Mouse (Mus musculus): ENCODE data around the gene Cutal. TPM values are rescaled to one million over a fixed set of nuclear protein-coding genes. Genes with fewer than 3 reads are reported as not detected.
A peak's percentile ranks its signal among the peaks of the same experiment; 100 is the strongest.
"Not testable (repeated sequence)": the region's sequence is repeated elsewhere in the genome, so short reads cannot be mapped to it uniquely, and the experiment has no call there.

Gene Cutal
- polyA plus RNA-seq, 1 experiment from 2014 or later, result 0.32 TPM

- WGBS, result 68% methylated on average over 3 of the region's 3 CpGs
- no peaks in the 10 kb centered on the region for H3K36me3 ChIP-seq (ENCODE audit: control insufficient read depth, insufficient read depth)
- no peak for ATAC-seq (replicated peaks; ENCODE audit: extremely low read depth, insufficient read depth, low FRiP score)
- H3K4me1 ChIP-seq (ENCODE audit: control insufficient read depth, insufficient read depth, low read length), result no peaks in the 10 kb centered on the region
- peaks cover 3% of the 10 kb centered on the region; the same call in 1 of the 2 replicates for H3K9me3 ChIP-seq (replicated peaks; ENCODE audit: control insufficient read depth, low read length)
- H3K27me3 ChIP-seq (ENCODE audit: control insufficient read depth, insufficient read depth, low read length), result 0 out of 2 replicates have a peak, but pooled peaks cover 2% of the 10 kb centered on the region
- no peak overlapping the region for H3K9ac ChIP-seq (ENCODE audit: low read length)
- no peak overlapping the region for H3K27ac ChIP-seq (ENCODE audit: low read length)
- no peak overlapping the region for H3K4me2 ChIP-seq (ENCODE audit: low read depth, low read length)
- H3K4me3 ChIP-seq (ENCODE audit: low read length), result no peak overlapping the region
Measured at GRCm38 (mm10) chr2:34835669-34836068, 38.5 kb upstream of the Cutal start.

- not testable (repeated sequence) for H3K4me2 ChIP-seq (ENCODE audit: low read depth, low read length)
- WGBS, result 68% methylated on average over 5 of the region's 5 CpGs
Measured at GRCm38 (mm10) chr2:34840143-34840542, 34.1 kb upstream of the Cutal start.

GRCm38 (mm10) chr2:34841706-34842105 is 32.5 kb upstream of the Cutal start:
- WGBS, result 91% methylated on average over 8 of the region's 8 CpGs
- H3K27ac ChIP-seq (ENCODE audit: low read length), result no peak overlapping the region
- no peak for ATAC-seq (replicated peaks; ENCODE audit: extremely low read depth, insufficient read depth, low FRiP score)
- H3K4me1 ChIP-seq (ENCODE audit: control insufficient read depth, insufficient read depth, low read length), result no peaks in the 10 kb centered on the region
- no peak overlapping the region for H3K4me3 ChIP-seq (ENCODE audit: low read length)
- no peak overlapping the region for H3K4me2 ChIP-seq (ENCODE audit: low read depth, low read length)
- no peak overlapping the region for H3K9ac ChIP-seq (ENCODE audit: low read length)
- no peaks in the 10 kb centered on the region for H3K9me3 ChIP-seq (replicated peaks; ENCODE audit: control insufficient read depth, low read length)
- H3K27me3 ChIP-seq (ENCODE audit: control insufficient read depth, insufficient read depth, low read length), result no peaks in the 10 kb centered on the region
- no peaks in the 10 kb centered on the region for H3K36me3 ChIP-seq (ENCODE audit: control insufficient read depth, insufficient read depth)

More at GRCm38 (mm10) chr2:34840143-34840542, 34.1 kb upstream of the Cutal start:
- H3K9ac ChIP-seq (ENCODE audit: low read length); H3K4me3 ChIP-seq (ENCODE audit: low read length); H3K36me3 ChIP-seq (ENCODE audit: control insufficient read depth, insufficient read depth); H3K4me1 ChIP-seq (ENCODE audit: control insufficient read depth, insufficient read depth, low read length); H3K27me3 ChIP-seq (ENCODE audit: control insufficient read depth, insufficient read depth, low read length); H3K9me3 ChIP-seq (replicated peaks; ENCODE audit: control insufficient read depth, low read length); ATAC-seq (replicated peaks; ENCODE audit: extremely low read depth, insufficient read depth, low FRiP score); H3K27ac ChIP-seq (ENCODE audit: low read length): not testable (repeated sequence)

GRCm38 (mm10) chr2:34843211-34843939 is 30.8 kb upstream of the Cutal start:
- Histone ChIP-seq H3K4me1 (ENCODE audit: control insufficient read depth, insufficient read depth, low read length) (no peaks in the 10 kb centered on the region), H3K4me3 (ENCODE audit: low read length) (no peak overlapping the region), H3K27me3 (ENCODE audit: control insufficient read depth, insufficient read depth, low read length) (no peaks in the 10 kb centered on the region), H3K36me3 (ENCODE audit: control insufficient read depth, insufficient read depth) (no peaks in the 10 kb centered on the region), H3K27ac (ENCODE audit: low read length) (no peak overlapping the region), H3K9me3 (replicated peaks; ENCODE audit: control insufficient read depth, low read length) (no peaks in the 10 kb centered on the region), H3K4me2 (ENCODE audit: low read depth, low read length) (no peak overlapping the region), H3K9ac (ENCODE audit: low read length) (no peak overlapping the region)
- whole genome bisulfite sequencing, result 75% methylated on average over 11 of the region's 11 CpGs
- no peak for ATAC-seq (replicated peaks; ENCODE audit: extremely low read depth, insufficient read depth, low FRiP score)

- no peaks in the 10 kb centered on the region for H3K4me1 ChIP-seq (ENCODE audit: control insufficient read depth, insufficient read depth, low read length)
Measured at GRCm38 (mm10) chr2:34847702-34848101, 26.5 kb upstream of the Cutal start.

GRCm38 (mm10) chr2:34855265-34855664 is 18.9 kb upstream of the Cutal start:
- 97% methylated on average over 4 of the region's 4 CpGs for WGBS
- H3K9me3 ChIP-seq (replicated peaks; ENCODE audit: control insufficient read depth, low read length), result no peaks in the 10 kb centered on the region
- peaks cover 71% of the 10 kb centered on the region for H3K36me3 ChIP-seq (ENCODE audit: control insufficient read depth, insufficient read depth)
- H3K27me3 ChIP-seq (ENCODE audit: control insufficient read depth, insufficient read depth, low read length), result no peaks in the 10 kb centered on the region
- H3K4me3 ChIP-seq (ENCODE audit: low read length), result no peak overlapping the region
- ATAC-seq (replicated peaks; ENCODE audit: extremely low read depth, insufficient read depth, low FRiP score), result no peak
- H3K27ac ChIP-seq (ENCODE audit: low read length), result no peak overlapping the region
- no peak overlapping the region for H3K9ac ChIP-seq (ENCODE audit: low read length)
- H3K4me2 ChIP-seq (ENCODE audit: low read depth, low read length), result no peak overlapping the region
- no peaks in the 10 kb centered on the region for H3K4me1 ChIP-seq (ENCODE audit: control insufficient read depth, insufficient read depth, low read length)

More at GRCm38 (mm10) chr2:34847702-34848101, 26.5 kb upstream of the Cutal start:
- Histone ChIP-seq H3K9me3 (replicated peaks; ENCODE audit: control insufficient read depth, low read length) (no peaks in the 10 kb centered on the region), H3K4me3 (ENCODE audit: low read length) (no peak overlapping the region), H3K9ac (ENCODE audit: low read length) (no peak overlapping the region), H3K27me3 (ENCODE audit: control insufficient read depth, insufficient read depth, low read length) (no peaks in the 10 kb centered on the region), H3K4me2 (ENCODE audit: low read depth, low read length) (no peak overlapping the region), H3K36me3 (ENCODE audit: control insufficient read depth, insufficient read depth) (peaks cover 17% of the 10 kb centered on the region), H3K27ac (ENCODE audit: low read length) (no peak overlapping the region)
- WGBS, result 86% methylated on average over 1 of the region's 1 CpGs
- ATAC-seq (replicated peaks; ENCODE audit: extremely low read depth, insufficient read depth, low FRiP score), result no peak

GRCm38 (mm10) chr2:34857728-34858127 is 16.5 kb upstream of the Cutal start:
- no peaks in the 10 kb centered on the region for H3K27me3 ChIP-seq (ENCODE audit: control insufficient read depth, insufficient read depth, low read length)
- no peak overlapping the region for H3K9ac ChIP-seq (ENCODE audit: low read length)
- no peak overlapping the region for H3K27ac ChIP-seq (ENCODE audit: low read length)
- no peaks in the 10 kb centered on the region for H3K9me3 ChIP-seq (replicated peaks; ENCODE audit: control insufficient read depth, low read length)
- H3K4me3 ChIP-seq (ENCODE audit: low read length), result no peak overlapping the region
- H3K4me1 ChIP-seq (ENCODE audit: control insufficient read depth, insufficient read depth, low read length), result no peaks in the 10 kb centered on the region
- 71% methylated on average over 8 of the region's 8 CpGs for WGBS
- no peak for ATAC-seq (replicated peaks; ENCODE audit: extremely low read depth, insufficient read depth, low FRiP score)
- H3K36me3 ChIP-seq (ENCODE audit: control insufficient read depth, insufficient read depth), result peaks cover 67% of the 10 kb centered on the region
- H3K4me2 ChIP-seq (ENCODE audit: low read depth, low read length), result no peak overlapping the region

GRCm38 (mm10) chr2:34869680-34870079 is 4.5 kb upstream of the Cutal start:
- no peaks in the 10 kb centered on the region for H3K9me3 ChIP-seq (replicated peaks; ENCODE audit: control insufficient read depth, low read length)
- no peak for ATAC-seq (replicated peaks; ENCODE audit: extremely low read depth, insufficient read depth, low FRiP score)
- peak overlapping the region; percentile 72 for H3K4me2 ChIP-seq (ENCODE audit: low read depth, low read length)
- 32% methylated on average over 5 of the region's 5 CpGs for WGBS
- peaks cover 12% of the 10 kb centered on the region for H3K36me3 ChIP-seq (ENCODE audit: control insufficient read depth, insufficient read depth)
- peaks cover 19% of the 10 kb centered on the region for H3K4me1 ChIP-seq (ENCODE audit: control insufficient read depth, insufficient read depth, low read length)
- H3K9ac ChIP-seq (ENCODE audit: low read length), result peak overlapping the region; percentile 42; the same call in 1 of the 2 replicates
- peak overlapping the region; percentile 43 for H3K4me3 ChIP-seq (ENCODE audit: low read length)
- 0 out of 2 replicates have a peak, but pooled peaks cover 5% of the 10 kb centered on the region for H3K27me3 ChIP-seq (ENCODE audit: control insufficient read depth, insufficient read depth, low read length)
- no peak overlapping the region for H3K27ac ChIP-seq (ENCODE audit: low read length)

Data from heart, embryonic 16.5 days (tissue).